Mouse (Mus musculus) bone marrow, adult 2 months (tissue): ENCODE results near the gene Fmnl1.

Experiments used
- CTCF ChIP-seq: fragments of 200-500 bp; IDR thresholded peaks from 2 replicates; pipeline ENCODE4 v1.5.1; 2011; ENCODE audit warnings: low read length, control low read depth; ENCODE audit not compliant: control insufficient read depth, insufficient read depth
- POLR2A ChIP-seq: fragments of 200-500 bp; IDR thresholded peaks from 2 replicates; pipeline ENCODE4 v1.6.1; 2011; ENCODE audit warnings: low read depth, mild to moderate bottlenecking, control low read depth, low read length, borderline replicate concordance; ENCODE audit not compliant: control insufficient read depth

DNA sequence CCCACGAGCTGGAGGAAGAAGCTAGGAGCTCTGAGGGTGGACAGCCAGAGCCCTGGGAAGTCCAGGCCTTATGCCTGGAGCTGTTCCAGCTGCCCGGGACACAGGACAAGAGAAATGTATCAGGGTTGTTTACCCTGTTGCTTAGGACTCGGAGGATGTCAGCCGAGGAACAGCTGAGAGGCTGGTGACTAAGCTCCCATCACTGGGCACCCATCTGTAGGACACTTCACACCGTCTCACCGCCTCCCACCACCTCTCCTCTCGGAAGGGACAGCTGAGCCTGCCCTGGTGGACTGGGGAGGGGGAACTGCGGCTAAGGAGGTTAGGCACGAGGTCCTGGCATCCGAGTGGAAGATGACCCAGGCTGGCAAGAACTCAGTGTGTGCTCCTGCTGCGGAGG is 64.8 kb downstream of the Fmnl1 start:
- TF ChIP-seq POLR2A: 0 out of 2 replicates have a peak, but pooled peaks have one; percentile 8
- no peak for TF ChIP-seq CTCF
